Mouse (Mus musculus) mature B cell (primary cell): ENCODE data around the gene Pnpla6.

Experiments
- in situ Hi-C: fragments of 300-500 bp; cut with MboI; formaldehyde crosslinking; loops from 2 replicates; pipeline ENCODE4 v1.14.3; 2019

Gene Pnpla6

GRCm38 (mm10) chr8:3515260-3515671, at the start of gene Pnpla6:
Gene Pnpla6, plus strand, starts transcription at chr8:3515384.
- in situ Hi-C loops: no loop called here

GRCm38 (mm10) chr8:3467006-3467885, 47.9 kb upstream of the Pnpla6 start, which contains the start of gene Pex11g:
Gene Pex11g, minus strand, starts transcription at chr8:3467680.
- in situ Hi-C loops: no loop called here

- in situ Hi-C loops: no loop called here
These were observed 47.2 kb upstream of the Pnpla6 start for GRCm38 (mm10) chr8:3467886-3468545.

- in situ Hi-C loops: no loop called here
These were observed 46.3 kb upstream of the Pnpla6 start for GRCm38 (mm10) chr8:3468838-3469237.

GRCm38 (mm10) chr8:3470562-3470961, 44.6 kb upstream of the Pnpla6 start, which contains the start of gene Tex45:
Gene Tex45, plus strand, starts transcription at chr8:3470862.
- in situ Hi-C loops: no loop called here

GRCm38 (mm10) chr8:3475715-3476429, 39.3 kb upstream of the Pnpla6 start:
- in situ Hi-C loops: no loop called here

GRCm38 (mm10) chr8:3480221-3480785, 34.9 kb upstream of the Pnpla6 start:
- in situ Hi-C loops: no loop called here

- in situ Hi-C loops: no loop called here
These were observed 33.6 kb upstream of the Pnpla6 start for GRCm38 (mm10) chr8:3481605-3482004.

GRCm38 (mm10) chr8:3482240-3482740, 32.9 kb upstream of the Pnpla6 start:
- in situ Hi-C loops: no loop called here

- in situ Hi-C loops: no loop called here
These were observed 31.6 kb upstream of the Pnpla6 start for GRCm38 (mm10) chr8:3483546-3483945.

- in situ Hi-C loops: no loop called here
These were observed 30.0 kb upstream of the Pnpla6 start for GRCm38 (mm10) chr8:3485192-3485591.

GRCm38 (mm10) chr8:3492901-3493844, 22.0 kb upstream of the Pnpla6 start, which contains the start of gene Zfp358:
Gene Zfp358, plus strand, starts transcription at chr8:3493138.
- in situ Hi-C loops: no loop called here

GRCm38 (mm10) chr8:3493845-3494208, 21.4 kb upstream of the Pnpla6 start:
- in situ Hi-C loops: no loop called here

GRCm38 (mm10) chr8:3495578-3496427, 19.4 kb upstream of the Pnpla6 start:
- in situ Hi-C loops: no loop called here

GRCm38 (mm10) chr8:3496428-3496748, 18.8 kb upstream of the Pnpla6 start:
- in situ Hi-C loops: no loop called here

- in situ Hi-C loops: no loop called here
These were observed 16.6 kb upstream of the Pnpla6 start for GRCm38 (mm10) chr8:3498583-3498982.

GRCm38 (mm10) chr8:3499751-3500150, 15.4 kb upstream of the Pnpla6 start:
- in situ Hi-C loops: no loop called here

- in situ Hi-C loops: no loop called here
These were observed 14.7 kb upstream of the Pnpla6 start, which contains the start of gene Mcoln1 for GRCm38 (mm10) chr8:3500235-3501090. Gene Mcoln1, plus strand, starts transcription at chr8:3500457.

GRCm38 (mm10) chr8:3502217-3502616, 13.0 kb upstream of the Pnpla6 start:
- in situ Hi-C loops: no loop called here
